Comparison of ENCODE assay signal across 8 mouse cellular contexts in genomic region chr14:31793979-31794775, GRCm38 (mm10). TPM values are rescaled to one million over a fixed set of nuclear protein-coding genes. Genes with fewer than 3 reads are reported as not detected.
DNase-seq lines count a peak whose midpoint lies in the region; ATAC-seq and TF ChIP-seq lines count a peak whose summit lies in the region.

No protein-coding gene starts in this region.

- ATAC-seq in heart, postnatal 0 days (ENCODE audit: insufficient read depth, low read depth) = peak; percentile 83
- peak; percentile 62 for ATAC-seq in liver, embryonic 12.5 days
- ATAC-seq in neural tube, embryonic 14.5 days (ENCODE audit: low read depth) = peak; percentile 73; the same call in 1 of the 2 replicates

- no peak overlapping the region for H3K4me2 ChIP-seq in heart, postnatal 0 days (ENCODE audit: low read depth, low read length)
- H3K4me2 ChIP-seq in liver, embryonic 12.5 days = no peak overlapping the region
- H3K4me2 ChIP-seq in neural tube, embryonic 14.5 days (ENCODE audit: low read depth, low read length) = no peak overlapping the region

- WGBS in heart, postnatal 0 days = 43% methylated on average over 4 of the region's 4 CpGs
- WGBS in liver, embryonic 12.5 days (ENCODE audit: insufficient replicate concordance) = 68% methylated on average over 4 of the region's 4 CpGs
- WGBS in neural tube, embryonic 14.5 days = 62% methylated on average over 4 of the region's 4 CpGs

- TF ChIP-seq EP300 in heart, postnatal 0 days (IDR thresholded peaks at IDR 0.05; ENCODE audit: low read depth) = no peak

- TF ChIP-seq CTCF in heart, postnatal 0 days (IDR thresholded peaks at IDR 0.05; ENCODE audit: low read depth) = peak; percentile 47

- no peaks in the 10 kb centered on the region for H3K9me3 ChIP-seq in heart, postnatal 0 days (replicated peaks; ENCODE audit: control insufficient read depth, low read length)
- H3K9me3 ChIP-seq in liver, embryonic 12.5 days (replicated peaks) = no peaks in the 10 kb centered on the region
- no peaks in the 10 kb centered on the region for H3K9me3 ChIP-seq in neural tube, embryonic 14.5 days (ENCODE audit: control insufficient read depth, low read length)

- H3K36me3 ChIP-seq in heart, postnatal 0 days (replicated peaks; ENCODE audit: control insufficient read depth, insufficient read depth, low read length) = no peaks in the 10 kb centered on the region
- no peaks in the 10 kb centered on the region for H3K36me3 ChIP-seq in liver, embryonic 12.5 days
- no peaks in the 10 kb centered on the region for H3K36me3 ChIP-seq in neural tube, embryonic 14.5 days (ENCODE audit: control insufficient read depth, insufficient read depth, low read length)

- peak; percentile 41 for DNase-seq in embryo, embryonic 10 days (ENCODE audit: low spot score)
- no peak for DNase-seq in embryo, embryonic 9.5 days (ENCODE audit: extremely low spot score)
- peak; percentile 17 for DNase-seq in urinary bladder, postnatal 25 days (ENCODE audit: low spot score)
- no peak for DNase-seq in urinary bladder, postnatal 4 days (ENCODE audit: low spot score in 2 of 2)
- no peak for DNase-seq in heart, postnatal 0 days (ENCODE audit: low spot score)
- DNase-seq in frontal cortex, postnatal 25 days (ENCODE audit: low spot score in 2 of 2) = no peak

- peak overlapping the region; percentile 23; the same call in 1 of the 2 replicates for H3K27ac ChIP-seq in heart, postnatal 0 days (ENCODE audit: low read depth)
- H3K27ac ChIP-seq in liver, embryonic 12.5 days = no peak overlapping the region
- no peak overlapping the region for H3K27ac ChIP-seq in neural tube, embryonic 14.5 days (ENCODE audit: low read depth, low read length)

- H3K27me3 ChIP-seq in heart, postnatal 0 days (ENCODE audit: control insufficient read depth, insufficient read depth, low read length) = no peaks in the 10 kb centered on the region
- H3K27me3 ChIP-seq in liver, embryonic 12.5 days (replicated peaks) = no peaks in the 10 kb centered on the region
- no peaks in the 10 kb centered on the region for H3K27me3 ChIP-seq in neural tube, embryonic 14.5 days (ENCODE audit: control insufficient read depth, insufficient read depth, low read length)

- H3K4me1 ChIP-seq in heart, postnatal 0 days (ENCODE audit: control insufficient read depth, insufficient read depth) = 0 out of 2 replicates have a peak, but pooled peaks cover 8% of the 10 kb centered on the region
- H3K4me1 ChIP-seq in liver, embryonic 12.5 days = peaks cover 28% of the 10 kb centered on the region
- H3K4me1 ChIP-seq in neural tube, embryonic 14.5 days (ENCODE audit: control insufficient read depth, insufficient read depth, low read length) = no peaks in the 10 kb centered on the region

- H3K9ac ChIP-seq in heart, postnatal 0 days (replicated peaks; ENCODE audit: low read depth, low read length) = no peak overlapping the region
- H3K9ac ChIP-seq in liver, embryonic 12.5 days = no peak overlapping the region
- H3K9ac ChIP-seq in neural tube, embryonic 14.5 days (replicated peaks; ENCODE audit: low read depth, low read length) = no peak overlapping the region; the same call in 1 of the 2 replicates

- H3K4me3 ChIP-seq in heart, postnatal 0 days (ENCODE audit: low read depth, low read length) = no peak overlapping the region
- H3K4me3 ChIP-seq in liver, embryonic 12.5 days = no peak overlapping the region
- no peak overlapping the region for H3K4me3 ChIP-seq in neural tube, embryonic 14.5 days (ENCODE audit: low read depth, low read length)

RNA-seq across cellular contexts. Expression of gene Ankrd28, which starts 36.3 kb away (rescaled TPM):
- 16.2 and 17.7 TPM in 2 replicates for total RNA-seq in heart, postnatal 0 days (2014; rRNA removed; ENCODE audit: low replicate concordance)
- polyA plus RNA-seq in heart, postnatal 0 days (2015; fragmentation: Nextera tagmentation; extraction: Ambion mirVana) = 3.8 and 4.5 TPM in 2 replicates
- 6.2 and 6.6 TPM in 2 replicates for polyA plus RNA-seq in liver, embryonic 12.5 days (2016; fragmentation: Nextera tagmentation; extraction: Ambion mirVana)
- polyA plus RNA-seq in neural tube, embryonic 14.5 days (2014; fragmentation: Nextera tagmentation; extraction: Ambion mirVana) = 18.3 and 19.0 TPM in 2 replicates

Comparison
In these comparisons a context has a peak if more than half of its experiments do, and no peak if none do; other contexts are left out.
1. DNase-seq: peak in embryo, embryonic 10 days (single experiment) and urinary bladder, postnatal 25 days (single experiment); none in embryo, embryonic 9.5 days (single experiment), urinary bladder, postnatal 4 days (0 of 2), heart, postnatal 0 days (single experiment) and frontal cortex, postnatal 25 days (0 of 2).
2. Peak in every context shown above with its lines, with median percentiles within 50 percentile points of each other: ATAC-seq.